Mouse (Mus musculus) cerebellum, adult 2 months (tissue): ENCODE measurements at regions not wholly inside any gene's neighbourhood (a gene's known extent, or its start where the extent isn't known, plus 50 kb on each side); places are given as distances from the start of the nearest gene placed in this dataset.

Source experiments
- DNase-seq, 2 experiments: peaks; one replicate each; pipeline ENCODE4 v3.0.0; 2021
- H3K27ac ChIP-seq: fragments of 200-500 bp; 2 replicates; pipeline ENCODE4 v1.5.1; 2012; ENCODE audit warnings: low read length, control low read depth, inconsistent platforms; ENCODE audit not compliant: insufficient read depth
- H3K27me3 ChIP-seq: fragments of 200-500 bp; 2 replicates; pipeline ENCODE4 v1.6.1; 2012; ENCODE audit warnings: inconsistent platforms, mild to moderate bottlenecking, low read length, moderate library complexity; ENCODE audit not compliant: control insufficient read depth, insufficient read depth
- H3K4me1 ChIP-seq: fragments of 200-500 bp; 2 replicates; pipeline ENCODE4 v1.6.1; 2011; ENCODE audit warnings: low read length; ENCODE audit not compliant: control insufficient read depth, insufficient read depth
- H3K4me3 ChIP-seq: fragments of 200-500 bp; replicated peaks from 2 replicates; pipeline ENCODE3; 2011; ENCODE audit warnings: mild to moderate bottlenecking, low read depth, low read length, control low read depth; ENCODE audit not compliant: insufficient read depth
- CTCF ChIP-seq: fragments of 200-500 bp; IDR thresholded peaks from 2 replicates; pipeline ENCODE4 v1.5.1; 2011; ENCODE audit warnings: low read depth, mild to moderate bottlenecking, control low read depth, low read length, moderate library complexity, borderline replicate concordance; ENCODE audit not compliant: insufficient read depth
- POLR2A ChIP-seq: fragments of 200-500 bp; IDR thresholded peaks from 2 replicates; pipeline ENCODE4 v1.6.1; 2011; ENCODE audit warnings: low read length, control low read depth, borderline replicate concordance; ENCODE audit not compliant: insufficient read depth
- WGBS: fragments of 180-500 bp; shearing (Covaris S2); methylation state at CpG from one replicate; pipeline ENCODE4 v1.1.7; 2018; 5-methylcytosine and 5-hydroxymethylcytosine counted together

- H3K4me3 ChIP-seq, result no peak overlapping the region
- no peak overlapping the region for H3K27ac ChIP-seq
- no peak for TF ChIP-seq POLR2A
- TF ChIP-seq CTCF, result no peak
- no peaks in the 10 kb centered on the region for H3K4me1 ChIP-seq
- WGBS, result 33% methylated on average over 13 of the region's 13 CpGs
- DNase-seq, result no peak
- H3K27me3 ChIP-seq, result no peaks in the 10 kb centered on the region
Observed at GRCm38 (mm10) chr11:82508564-82508963, 119.9 kb downstream of the Tmem132e start.
